Mouse (Mus musculus) liver, embryonic 16.5 days (tissue): Measurements from ENCODE around the gene Brd3os. TPM values are rescaled to one million over a fixed set of nuclear protein-coding genes. Genes with fewer than 3 reads are reported as not detected.

Source experiments
- ATAC-seq: fragments of 200-750 bp; cut with Nextera tagmentation; 2 replicates; pipeline ENCODE4 v1.8.0; 2017; ENCODE audit warnings: low read depth, mild to moderate bottlenecking, moderate number of reproducible peaks, moderate library complexity
- H3K27ac ChIP-seq: fragments of 300-500 bp; sonication (generic); 2 replicates; pipeline ENCODE4 v1.5.1; 2014; ENCODE audit warnings: mild to moderate bottlenecking, low read length
- H3K27me3 ChIP-seq: fragments of 300-500 bp; sonication (generic); 2 replicates; pipeline ENCODE4 v1.6.1; 2014; ENCODE audit warnings: low read depth, low read length, mixed read lengths; ENCODE audit not compliant: control insufficient read depth, insufficient read depth
- H3K36me3 ChIP-seq: fragments of 300-500 bp; sonication (generic); 2 replicates; pipeline ENCODE4 v1.6.1; 2014; ENCODE audit warnings: mild to moderate bottlenecking; ENCODE audit not compliant: control insufficient read depth, insufficient read depth
- H3K4me1 ChIP-seq: fragments of 300-500 bp; sonication (generic); 2 replicates; pipeline ENCODE4 v1.6.1; 2014; ENCODE audit warnings: low read depth, low read length, mixed read lengths; ENCODE audit not compliant: control insufficient read depth
- H3K4me2 ChIP-seq: fragments of 300-500 bp; sonication (generic); 2 replicates; pipeline ENCODE4 v1.6.1; 2014; ENCODE audit warnings: low read depth, low read length, mixed read lengths
- H3K4me3 ChIP-seq: fragments of 300-500 bp; sonication (generic); 2 replicates; pipeline ENCODE4 v1.5.1; 2014; ENCODE audit warnings: low read depth, mild to moderate bottlenecking, low read length
- H3K9ac ChIP-seq: fragments of 300-500 bp; sonication (generic); 2 replicates; pipeline ENCODE4 v1.6.1; 2014; ENCODE audit warnings: low read depth, low read length
- H3K9me3 ChIP-seq: fragments of 300-500 bp; sonication (generic); replicated peaks from 2 replicates; pipeline ENCODE4 v1.6.1; 2016; ENCODE audit warnings: low read length; ENCODE audit not compliant: control insufficient read depth
- WGBS: fragments of 180-500 bp; shearing (Covaris S2); extraction: QIAGEN DNeasy Blood & Tissue Kit; methylation state at CpG from one replicate; pipeline ENCODE4 v1.1.7; 2014; ENCODE audit not compliant: insufficient replicate concordance; 5-methylcytosine and 5-hydroxymethylcytosine counted together
- polyA plus RNA-seq: library from polyadenylated mRNA; unstranded; fragments of >200 nt; fragmentation: Nextera tagmentation; extraction: Ambion mirVana; gene quantifications from 2 replicates; pipeline ENCODE4 v1.2.1, GENCODE M21; 2015

Brd3os gene
- polyA plus RNA-seq, 1 experiment from 2014 or later, result 0.67 TPM

GRCm38 (mm10) chr2:27479821-27480220 lies 37.7 kb downstream of the Brd3os start:
- WGBS, result 47% methylated on average over 4 of the region's 4 CpGs
- no peaks in the 10 kb centered on the region for H3K9me3 ChIP-seq
- no peaks in the 10 kb centered on the region for H3K36me3 ChIP-seq
- no peaks in the 10 kb centered on the region for H3K27me3 ChIP-seq
- H3K4me1 ChIP-seq, result peaks cover 12% of the 10 kb centered on the region
- no peak overlapping the region for H3K4me3 ChIP-seq
- ATAC-seq, result no peak
- no peak overlapping the region for H3K4me2 ChIP-seq
- no peak overlapping the region for H3K9ac ChIP-seq
- H3K27ac ChIP-seq, result no peak overlapping the region

- Histone ChIP-seq H3K36me3 (no peaks in the 10 kb centered on the region), H3K4me2 (no peak overlapping the region), H3K4me3 (no peak overlapping the region), H3K4me1 (peaks cover 12% of the 10 kb centered on the region), H3K27ac (no peak overlapping the region), H3K9me3 (no peaks in the 10 kb centered on the region), H3K27me3 (no peaks in the 10 kb centered on the region), H3K9ac (no peak overlapping the region)
- no peak for ATAC-seq
- WGBS, result 36% methylated on average over 4 of the region's 4 CpGs
Measured at GRCm38 (mm10) chr2:27480367-27480766, 38.2 kb downstream of the Brd3os start.

GRCm38 (mm10) chr2:27482265-27482861 lies 40.2 kb downstream of the Brd3os start:
- no peak for ATAC-seq
- Histone ChIP-seq H3K4me1 (peaks cover 5% of the 10 kb centered on the region; the same call in 1 of the 2 replicates), H3K4me2 (no peak overlapping the region), H3K36me3 (no peaks in the 10 kb centered on the region), H3K9me3 (no peaks in the 10 kb centered on the region), H3K9ac (no peak overlapping the region), H3K27ac (no peak overlapping the region), H3K4me3 (no peak overlapping the region), H3K27me3 (no peaks in the 10 kb centered on the region)
- 50% methylated on average over 7 of the region's 7 CpGs for WGBS

GRCm38 (mm10) chr2:27486725-27487124 lies 44.6 kb downstream of the Brd3os start:
- peaks cover 4% of the 10 kb centered on the region; the same call in 1 of the 2 replicates for H3K4me1 ChIP-seq

GRCm38 (mm10) chr2:27487336-27488049 lies 45.4 kb downstream of the Brd3os start:
- peak; percentile 65 for ATAC-seq
- Histone ChIP-seq H3K9me3 (no peaks in the 10 kb centered on the region), H3K4me2 (0 out of 2 replicates have a peak overlapping the region, but pooled peaks have one; percentile 13), H3K9ac (no peak overlapping the region), H3K4me3 (no peak overlapping the region), H3K36me3 (no peaks in the 10 kb centered on the region), H3K27me3 (no peaks in the 10 kb centered on the region), H3K27ac (peak overlapping the region; percentile 50; the same call in 1 of the 2 replicates), H3K4me1 (peaks cover 4% of the 10 kb centered on the region; the same call in 1 of the 2 replicates)
- WGBS, result 23% methylated on average over 3 of the region's 4 CpGs

More at GRCm38 (mm10) chr2:27486725-27487124, 44.6 kb downstream of the Brd3os start:
- Histone ChIP-seq H3K4me2 (no peak overlapping the region), H3K9ac (no peak overlapping the region), H3K36me3 (no peaks in the 10 kb centered on the region), H3K4me3 (no peak overlapping the region), H3K9me3 (no peaks in the 10 kb centered on the region), H3K27me3 (no peaks in the 10 kb centered on the region), H3K27ac (no peak overlapping the region)
- ATAC-seq, result no peak
- 34% methylated on average over 4 of the region's 4 CpGs for WGBS

- no peak for ATAC-seq
- no peak overlapping the region for H3K27ac ChIP-seq
- no peaks in the 10 kb centered on the region for H3K27me3 ChIP-seq
- H3K9me3 ChIP-seq, result no peaks in the 10 kb centered on the region
- no peak overlapping the region for H3K4me3 ChIP-seq
- H3K9ac ChIP-seq, result no peak overlapping the region
- 41% methylated on average over 1 of the region's 1 CpGs for WGBS
- no peak overlapping the region for H3K4me2 ChIP-seq
- peaks cover 4% of the 10 kb centered on the region; the same call in 1 of the 2 replicates for H3K4me1 ChIP-seq
- no peaks in the 10 kb centered on the region for H3K36me3 ChIP-seq
Measured at GRCm38 (mm10) chr2:27488362-27488761, 46.2 kb downstream of the Brd3os start.

GRCm38 (mm10) chr2:27490939-27491338 lies 48.8 kb downstream of the Brd3os start:
- WGBS, result 30% methylated on average over 2 of the region's 2 CpGs
- no peaks in the 10 kb centered on the region for H3K27me3 ChIP-seq
- H3K4me2 ChIP-seq, result no peak overlapping the region
- H3K4me3 ChIP-seq, result no peak overlapping the region
- no peak overlapping the region for H3K27ac ChIP-seq
- H3K9me3 ChIP-seq, result no peaks in the 10 kb centered on the region
- H3K36me3 ChIP-seq, result no peaks in the 10 kb centered on the region; the same call in 1 of the 2 replicates
- H3K4me1 ChIP-seq, result peaks cover 4% of the 10 kb centered on the region; the same call in 1 of the 2 replicates
- ATAC-seq, result no peak; the same call in 1 of the 2 replicates
- H3K9ac ChIP-seq, result no peak overlapping the region
